Mouse (Mus musculus) cerebellum, postnatal 14 days (tissue): ENCODE results near the gene Tlcd1.

Source experiments
- DNase-seq, 2 experiments: peaks; one replicate each; pipeline ENCODE4 v3.0.0; 2021; ENCODE audit warnings: mixed read lengths in 2 of 2

The Tlcd1 gene

GRCm38 (mm10) chr11:78161968-78162367 is 14.5 kb upstream of the Tlcd1 start:
- DNase-seq = peak; percentile 37 to 61

GRCm38 (mm10) chr11:78162504-78162903 is 14.0 kb upstream of the Tlcd1 start:
- peak; percentile 50 to 75 for DNase-seq

- no peak for DNase-seq
These were observed 13.5 kb upstream of the Tlcd1 start for GRCm38 (mm10) chr11:78163045-78163444.

GRCm38 (mm10) chr11:78163681-78164603 is 12.6 kb upstream of the Tlcd1 start:
- DNase-seq = peak; percentile 39 to 59

- no peak for DNase-seq
These were observed 11.9 kb upstream of the Tlcd1 start for GRCm38 (mm10) chr11:78164604-78164923.

GRCm38 (mm10) chr11:78164924-78165760 is 11.4 kb upstream of the Tlcd1 start, which contains the start of gene Traf4:
Traf4 (minus strand) TSS chr11:78165589.
- peak; percentile 85 to 86 for DNase-seq

- DNase-seq = peak in 1 of 2 experiments; percentile 62
These were observed 10.8 kb upstream of the Tlcd1 start for GRCm38 (mm10) chr11:78165761-78166109.

GRCm38 (mm10) chr11:78166161-78166560 is 10.3 kb upstream of the Tlcd1 start:
- DNase-seq = no peak

- no peak for DNase-seq
These were observed 9.9 kb upstream of the Tlcd1 start for GRCm38 (mm10) chr11:78166640-78167039.

- DNase-seq = no peak
These were observed 9.1 kb upstream of the Tlcd1 start for GRCm38 (mm10) chr11:78167257-78167959.

GRCm38 (mm10) chr11:78168541-78169468 is 7.7 kb upstream of the Tlcd1 start:
- DNase-seq = no peak

- no peak for DNase-seq
These were observed 6.2 kb upstream of the Tlcd1 start for GRCm38 (mm10) chr11:78170306-78170705.

- DNase-seq = no peak
These were observed 5.2 kb upstream of the Tlcd1 start for GRCm38 (mm10) chr11:78171328-78171727.

- no peak for DNase-seq
These were observed 4.3 kb upstream of the Tlcd1 start for GRCm38 (mm10) chr11:78172034-78172747.

- no peak for DNase-seq
These were observed 3.6 kb upstream of the Tlcd1 start for GRCm38 (mm10) chr11:78172748-78173383.

GRCm38 (mm10) chr11:78174506-78174905 is 2.0 kb upstream of the Tlcd1 start:
- DNase-seq = no peak

- no peak for DNase-seq
These were observed 625 bp upstream of the Tlcd1 start for GRCm38 (mm10) chr11:78175771-78176401.

- no peak for DNase-seq
These were observed 407 bp downstream of the Tlcd1 start for GRCm38 (mm10) chr11:78176905-78177331.

- no peak for DNase-seq
These were observed 926 bp downstream of the Tlcd1 start for GRCm38 (mm10) chr11:78177437-78177836.
